Mouse (Mus musculus) stomach, postnatal 0 days (tissue): ENCODE results near the gene Fam163a.

Source experiments
- CTCF ChIP-seq: IDR thresholded peaks from 2 replicates; pipeline ENCODE4 v1.5.1; 2016; ENCODE audit warnings: antibody characterized with exemption, low read depth, mild to moderate bottlenecking, moderate library complexity
- EP300 ChIP-seq: optimal IDR thresholded peaks from 2 replicates; pipeline ENCODE3; 2016; ENCODE audit warnings: antibody characterized with exemption

DNA sequence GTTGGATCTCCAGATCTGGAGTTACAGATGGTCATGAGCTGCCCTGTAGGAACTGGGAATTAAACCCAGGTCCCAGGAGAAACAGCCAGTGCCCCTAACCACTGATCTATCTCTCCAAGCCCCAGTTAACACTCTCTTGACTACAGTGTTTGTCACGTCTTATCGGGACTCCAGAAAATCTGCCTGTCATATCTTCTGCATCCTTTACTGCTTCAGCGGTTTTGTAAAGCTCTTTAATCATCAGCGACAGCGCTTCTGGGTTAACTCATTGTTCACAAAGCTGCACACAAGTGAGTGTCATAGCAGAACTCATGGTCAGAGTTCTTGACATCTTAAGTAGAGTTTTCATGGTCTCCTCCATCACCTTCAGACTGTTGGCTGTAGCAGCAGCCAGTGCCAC is 22.1 kb upstream of the Fam163a start:
- TF ChIP-seq EP300 (no peak), CTCF (no peak)
